Mouse (Mus musculus) C2C12 (cell line): ENCODE results near the gene Duox1. TPM values are rescaled to one million over a fixed set of nuclear protein-coding genes. Genes with fewer than 3 reads are reported as not detected.
"Not testable (repeated sequence)": the region's sequence is repeated elsewhere in the genome, so short reads cannot be mapped to it uniquely, and the experiment has no call there.

Experiments
- H3K27me3 ChIP-seq: one replicate; pipeline ENCODE4 v1.6.1; 2011; ENCODE audit not compliant: control insufficient read depth, insufficient read depth, insufficient read length
- H3K36me3 ChIP-seq: one replicate; pipeline ENCODE4 v1.6.1; 2011; ENCODE audit not compliant: control insufficient read depth, insufficient read depth
- H3K4me3 ChIP-seq: one replicate; pipeline ENCODE4 v1.5.1; 2011; ENCODE audit warnings: mild to moderate bottlenecking, control low read depth; ENCODE audit not compliant: poor library complexity, insufficient read depth, severe bottlenecking
- H3K79me2 ChIP-seq: one replicate; pipeline ENCODE4 v1.6.1; 2011; ENCODE audit not compliant: control insufficient read depth, insufficient read depth
- H3K79me3 ChIP-seq: one replicate; pipeline ENCODE4 v1.6.1; 2011; ENCODE audit warnings: low read depth, control low read depth
- H3ac ChIP-seq: one replicate; pipeline ENCODE3; 2011; ENCODE audit warnings: low read depth; ENCODE audit not compliant: control insufficient read depth, insufficient read length
- CEBPB ChIP-seq: IDR thresholded peaks from one replicate; pipeline ENCODE4 v1.6.1; 2011; ENCODE audit warnings: low read depth, mild to moderate bottlenecking, control low read depth, moderate library complexity
- CTCF ChIP-seq: IDR thresholded peaks from one replicate; pipeline ENCODE4 v1.5.1; 2011; ENCODE audit not compliant: control insufficient read depth, insufficient read depth, insufficient read length
- FOSL1 ChIP-seq: IDR thresholded peaks from one replicate; pipeline ENCODE4 v1.8.0; 2011; ENCODE audit warnings: mild to moderate bottlenecking, low read length; ENCODE audit not compliant: poor library complexity, insufficient read depth, severe bottlenecking
- MAX ChIP-seq: IDR thresholded peaks from one replicate; pipeline ENCODE4 v1.6.1; 2011; ENCODE audit warnings: mild to moderate bottlenecking, control low read depth
- MYOD1 ChIP-seq: IDR thresholded peaks from one replicate; pipeline ENCODE4 v1.6.1; 2011; ENCODE audit warnings: low read depth; ENCODE audit not compliant: control insufficient read depth, insufficient read length
- MYOG ChIP-seq: IDR thresholded peaks from one replicate; pipeline ENCODE4 v1.6.1; 2011; ENCODE audit not compliant: control insufficient read depth, insufficient read length; ENCODE audit errors: extremely low read depth
- USF1 ChIP-seq: IDR thresholded peaks from one replicate; pipeline ENCODE4 v1.6.1; 2011; ENCODE audit warnings: low read depth, mild to moderate bottlenecking, control low read depth, moderate library complexity
- polyA plus RNA-seq: library from polyadenylated mRNA; unstranded; fragments of >200 nt; fragmentation: generic; extraction: Trizol; gene quantifications from one replicate; pipeline ENCODE4 v1.2.1, GENCODE M21; 2012; ENCODE audit warnings: missing spikeins

Gene Duox1
- polyA plus RNA-seq, 1 experiment = 0.14 TPM

GRCm38 (mm10) chr2:122385095-122385494 is 69.6 kb downstream of the Duox1 start:
- no peak overlapping the region for H3K4me3 ChIP-seq
- TF ChIP-seq MYOD1 = no peak
- TF ChIP-seq FOSL1 = no peak
- no peak for TF ChIP-seq MYOG
- TF ChIP-seq CEBPB = no peak
- TF ChIP-seq USF1 = no peak
- no peak for TF ChIP-seq MAX
- TF ChIP-seq CTCF = no peak
- no peaks in the 10 kb centered on the region for H3K79me2 ChIP-seq
- no peaks in the 10 kb centered on the region for H3K79me3 ChIP-seq
- no peak overlapping the region for H3ac ChIP-seq
- no peaks in the 10 kb centered on the region for H3K27me3 ChIP-seq
- no peaks in the 10 kb centered on the region for H3K36me3 ChIP-seq

- H3K36me3 ChIP-seq, H3ac ChIP-seq, H3K79me2 ChIP-seq, H3K4me3 ChIP-seq, H3K79me3 ChIP-seq, H3K27me3 ChIP-seq: not testable (repeated sequence)
Measured at GRCm38 (mm10) chr2:122387135-122387534, 71.7 kb downstream of the Duox1 start.

GRCm38 (mm10) chr2:122396150-122396549 is 80.7 kb downstream of the Duox1 start:
- Histone ChIP-seq H3ac (no peak overlapping the region), H3K79me2 (no peaks in the 10 kb centered on the region), H3K4me3 (no peak overlapping the region), H3K36me3 (no peaks in the 10 kb centered on the region), H3K79me3 (no peaks in the 10 kb centered on the region), H3K27me3 (no peaks in the 10 kb centered on the region)
- TF ChIP-seq CTCF (no peak), FOSL1 (no peak), MYOD1 (no peak), MAX (no peak), USF1 (no peak), MYOG (no peak), CEBPB (no peak)

Other genes starting within 250 kb of the Duox1 start
- gene Spg11, start 197.3 kb upstream of the Duox1 start, polyA plus RNA-seq = 4.2 TPM
- gene B2m, start 168.0 kb upstream of the Duox1 start, polyA plus RNA-seq = 215 TPM
- 0.06 TPM for gene Trim69, start 155.0 kb upstream of the Duox1 start, polyA plus RNA-seq
- gene Patl2, start 129.5 kb upstream of the Duox1 start, polyA plus RNA-seq = not detected
- gene Terb2, start 129.4 kb upstream of the Duox1 start, polyA plus RNA-seq = not detected
- gene Sord, start 80.9 kb upstream of the Duox1 start, polyA plus RNA-seq = 23.0 TPM
- 0.20 TPM for gene Duox2, start 17.2 kb upstream of the Duox1 start, polyA plus RNA-seq
- not detected for gene Duoxa2, start 16.8 kb upstream of the Duox1 start, polyA plus RNA-seq
- gene Duoxa1, start 1.9 kb upstream of the Duox1 start, polyA plus RNA-seq = 7.9 TPM
- gene Shf, start 53.5 kb downstream of the Duox1 start, polyA plus RNA-seq = 38.7 TPM
- 0.01 TPM for gene Slc28a2, start 110.8 kb downstream of the Duox1 start, polyA plus RNA-seq
- gene Gm14085, start 169.3 kb downstream of the Duox1 start, polyA plus RNA-seq = not detected